Mouse (Mus musculus) heart, adult 8-10 months (tissue): ENCODE measurements around the gene Efs. TPM values are rescaled to one million over a fixed set of nuclear protein-coding genes. Genes with fewer than 3 reads are reported as not detected.
"Not testable (repeated sequence)": the region's sequence is repeated elsewhere in the genome, so short reads cannot be mapped to it uniquely, and the experiment has no call there.

ENCODE experiments used
- DNase-seq: peaks from one replicate; pipeline ENCODE4 v3.0.0; 2022; ENCODE audit warnings: low spot score
- total RNA-seq, 4 experiments: library from RNA; stranded (reverse); gene quantifications; 2 replicates each; pipeline ENCODE4 v1.2.4; 2022

The Efs gene
- total RNA-seq, 4 experiments from 2014 or later: 1.6 to 2.6 (median 2.2) TPM

DNA sequence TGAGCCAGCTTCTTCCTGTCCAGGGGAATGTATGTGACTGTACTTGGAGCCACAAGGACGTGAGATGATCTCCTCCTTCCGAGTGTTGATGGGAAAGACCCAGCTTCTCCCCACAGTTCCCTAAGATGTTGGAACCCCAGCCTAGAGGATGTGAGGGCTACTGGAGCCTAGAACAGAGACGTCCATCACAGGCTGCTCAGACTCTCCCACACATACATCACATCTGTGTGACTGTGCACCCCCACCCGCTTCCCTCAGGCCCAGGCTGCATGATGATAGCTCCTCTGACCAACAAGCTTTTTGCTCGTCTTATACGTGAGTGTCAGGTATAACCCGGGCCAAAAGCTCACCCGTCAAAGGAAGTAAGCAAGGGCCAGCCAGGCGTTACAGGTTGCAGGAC lies 22.9 kb upstream of the Efs start:
- no peak for DNase-seq

DNA sequence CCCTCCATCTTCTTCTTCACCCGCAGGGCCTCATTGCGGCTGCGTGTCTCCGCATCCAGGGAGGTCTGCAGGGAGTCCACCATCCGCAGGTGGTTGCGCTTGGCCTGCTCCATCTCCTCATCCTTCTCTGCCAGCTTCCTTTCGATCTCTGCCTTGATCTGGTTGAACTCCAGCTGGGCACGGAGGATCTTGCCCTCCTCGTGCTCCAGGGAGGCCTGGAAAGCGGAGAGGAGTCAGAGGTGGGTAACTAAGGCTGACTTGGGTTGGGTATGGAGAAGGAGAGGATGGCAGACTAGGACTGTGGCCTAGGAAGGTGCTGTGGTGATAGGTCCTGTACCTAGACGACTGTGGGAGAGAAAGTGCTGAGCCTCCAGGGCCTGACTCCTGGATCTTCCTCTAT lies 21.1 kb upstream of the Efs start:
- not testable (repeated sequence) for DNase-seq

DNA sequence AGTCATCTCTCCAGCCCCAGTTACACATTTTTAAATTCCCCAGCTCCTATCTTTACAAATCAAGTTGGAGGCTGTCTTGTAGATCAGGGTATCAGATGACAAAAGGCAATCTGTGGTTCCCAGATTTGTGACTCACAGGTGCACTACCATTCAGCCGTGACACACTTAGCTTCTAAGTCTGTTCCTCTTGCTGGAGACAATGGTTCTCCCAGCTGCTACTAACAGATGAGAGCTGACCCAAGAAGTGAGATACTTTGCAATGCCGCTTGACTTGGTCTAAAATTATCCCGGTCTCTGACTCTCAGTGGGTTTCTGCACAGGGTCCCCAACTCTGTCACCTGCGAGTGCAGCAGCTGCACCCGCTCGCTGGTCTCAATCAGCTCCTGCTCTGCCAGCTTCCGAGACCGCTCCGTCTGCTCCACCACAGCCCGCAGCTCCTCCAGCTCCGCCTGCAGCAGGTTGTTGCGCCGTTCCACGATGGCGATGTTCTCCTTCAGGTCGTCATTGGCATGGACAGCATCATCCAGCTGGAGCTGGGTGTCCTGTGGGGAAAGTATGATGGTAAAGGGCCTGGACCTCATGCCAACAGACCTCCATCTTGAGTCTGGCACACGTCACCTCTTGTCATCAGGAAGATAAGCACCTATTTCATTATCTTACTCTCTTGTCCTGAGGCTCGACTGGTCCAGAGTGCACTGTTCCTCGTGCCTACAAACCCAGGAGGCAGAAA lies 20.2 kb upstream of the Efs start:
- DNase-seq: no peak

DNA sequence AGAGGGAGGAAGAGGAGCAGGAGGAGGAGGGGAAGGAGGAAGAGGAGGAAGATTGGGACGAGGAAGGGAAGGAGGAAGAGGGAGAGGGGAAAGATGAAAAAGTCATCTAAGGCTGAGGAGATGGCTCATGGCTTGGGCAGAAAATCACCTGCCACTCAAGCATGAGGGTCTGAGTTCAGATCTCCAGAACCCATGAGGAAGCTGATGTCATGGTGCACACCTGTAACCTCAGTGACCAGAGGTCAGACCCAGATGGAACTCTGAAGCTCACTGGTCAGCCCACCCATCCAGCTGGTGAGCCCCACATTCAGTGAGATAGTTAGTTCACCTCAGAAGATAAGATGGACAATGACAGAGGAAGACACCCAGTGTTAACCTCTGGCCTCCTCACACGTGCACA lies 19.0 kb upstream of the Efs start:
- no peak for DNase-seq

DNA sequence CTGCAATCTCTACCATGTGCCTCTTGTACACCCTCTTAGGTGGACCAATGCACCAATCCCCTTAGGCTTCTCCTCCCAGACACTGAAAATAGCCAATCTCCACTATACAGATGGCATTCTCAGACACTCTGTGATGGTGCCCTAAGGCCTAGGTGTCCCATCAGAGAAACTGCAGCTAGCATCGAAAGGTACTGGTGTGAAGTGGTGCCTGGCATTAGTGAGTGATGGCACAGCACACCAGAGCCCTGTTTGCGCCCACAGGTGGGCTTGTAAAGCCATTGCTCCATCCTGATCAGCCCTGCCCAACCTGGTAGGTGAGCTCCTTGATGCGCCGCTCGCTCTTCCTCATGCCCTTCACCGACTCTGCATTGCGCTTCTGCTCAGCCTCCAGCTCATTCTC lies 18.0 kb upstream of the Efs start:
- DNase-seq: no peak

DNA sequence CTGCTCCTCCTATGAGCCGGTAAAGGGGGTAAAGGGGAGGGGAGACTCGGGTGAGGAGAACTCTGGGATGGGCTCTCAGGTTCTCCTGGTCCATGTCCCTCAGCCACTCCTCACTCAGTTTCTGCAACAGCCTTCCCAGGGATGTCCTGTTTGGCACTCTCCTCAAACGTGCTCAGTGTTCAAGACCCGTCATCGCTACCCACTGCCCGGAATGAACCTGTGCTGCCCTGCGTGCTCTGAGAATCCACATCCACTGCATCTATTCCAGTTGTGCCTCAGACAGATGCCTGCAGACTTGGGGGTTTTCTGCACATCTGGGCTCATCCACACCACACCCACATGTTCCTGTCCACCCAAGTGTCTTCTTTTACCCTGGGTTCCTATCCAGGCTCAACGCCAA lies 16.6 kb upstream of the Efs start:
- no peak for DNase-seq

DNA sequence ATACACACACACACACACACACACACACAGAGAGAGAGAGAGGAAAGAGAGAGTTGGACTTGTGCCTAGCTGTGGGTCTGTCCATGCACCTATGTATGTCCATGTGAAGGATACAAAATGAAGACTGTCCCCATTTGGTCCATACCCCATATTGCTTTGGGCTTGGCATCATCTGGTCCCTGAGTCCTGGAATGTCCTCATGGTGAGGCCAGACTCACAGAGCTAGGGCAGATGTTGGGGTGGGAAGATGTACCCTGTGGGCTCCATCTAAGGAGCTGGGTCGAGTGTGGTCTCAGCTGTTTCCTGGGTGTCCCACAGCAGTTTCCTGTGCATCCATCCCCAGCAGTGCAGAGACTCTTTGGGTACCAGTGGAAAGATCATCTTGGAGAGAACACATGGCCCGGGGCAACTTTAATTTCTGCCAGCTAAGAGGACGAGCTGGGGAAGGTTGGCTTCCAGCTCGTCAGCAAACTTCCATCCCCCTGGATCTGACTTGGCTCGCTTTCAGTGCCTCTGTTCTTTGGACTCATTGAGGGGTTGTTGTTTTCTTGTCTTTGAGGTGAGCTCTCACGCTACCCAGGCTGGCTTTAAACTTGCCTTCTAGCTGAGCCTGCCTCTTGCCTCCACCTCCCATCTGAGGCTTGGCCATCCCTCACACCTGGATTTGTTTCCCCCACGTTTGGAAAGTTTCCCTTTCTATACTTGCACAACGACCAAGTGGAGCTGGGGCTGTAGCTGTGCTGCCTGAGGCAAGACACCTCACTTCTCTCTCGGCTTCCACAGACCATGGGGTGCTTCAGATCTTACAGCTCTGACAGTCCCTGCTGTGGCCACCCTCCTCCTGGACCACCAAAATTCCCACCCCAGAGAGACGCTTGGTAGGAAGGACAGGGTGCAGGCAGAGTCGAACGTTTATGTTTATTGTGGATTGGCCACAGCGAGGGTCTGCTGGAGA lies 15.4 kb upstream of the Efs start:
- no peak for DNase-seq

DNA sequence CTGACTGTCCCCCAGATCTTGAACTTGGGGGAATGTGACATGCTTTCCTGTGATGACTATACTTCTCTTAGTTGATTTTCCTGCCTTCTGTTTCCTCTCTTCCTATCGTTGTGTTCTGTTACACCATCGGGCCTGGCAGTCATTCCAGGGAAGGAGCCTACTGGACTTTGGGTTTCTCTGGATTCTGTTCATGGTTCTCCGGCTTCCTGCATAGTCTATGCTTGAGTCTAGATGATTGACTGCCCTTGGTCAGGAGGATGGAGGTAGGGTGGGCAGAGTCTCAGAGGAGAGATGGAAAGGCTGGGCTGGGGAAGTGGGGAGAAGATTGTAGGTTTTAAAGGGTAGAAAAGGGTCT lies 14.2 kb upstream of the Efs start:
- DNase-seq: no peak

DNA sequence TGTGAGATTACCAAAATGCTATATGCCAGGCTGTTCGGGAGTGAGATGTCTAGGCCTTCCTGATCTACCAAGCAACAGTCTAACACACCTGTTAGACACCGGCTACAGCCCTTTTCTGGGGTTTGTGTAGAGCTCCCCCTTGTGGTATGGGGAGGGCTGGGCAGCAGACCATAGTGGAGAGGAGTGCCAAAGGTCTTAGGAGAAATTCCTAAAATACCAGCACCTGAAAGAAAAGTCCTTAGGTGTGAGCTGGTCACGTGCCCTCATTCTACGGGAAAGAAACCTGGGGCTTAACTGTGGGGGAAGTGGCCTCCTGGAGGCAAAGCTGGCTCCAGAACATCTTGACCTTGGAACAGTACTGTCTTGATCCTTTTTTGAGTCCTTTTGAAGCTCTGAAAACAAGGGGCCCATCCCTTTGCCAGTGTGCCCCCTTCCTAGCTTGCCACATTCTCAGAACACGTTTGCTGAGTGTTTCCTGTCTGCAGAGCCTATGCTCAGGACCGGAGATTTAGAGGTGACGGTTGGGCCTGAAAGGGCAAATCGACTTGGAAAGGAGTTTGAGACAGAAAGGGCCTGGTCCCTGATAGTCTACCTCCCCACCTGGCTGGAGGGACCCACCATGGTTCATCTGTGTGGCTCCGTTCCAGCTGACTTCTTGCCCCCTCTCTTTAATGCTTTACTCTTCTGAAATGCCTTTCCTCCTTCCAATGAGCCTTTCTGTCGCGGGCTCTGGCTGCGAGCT lies 13.7 kb upstream of the Efs start:
- peak; percentile 80 for DNase-seq

DNA sequence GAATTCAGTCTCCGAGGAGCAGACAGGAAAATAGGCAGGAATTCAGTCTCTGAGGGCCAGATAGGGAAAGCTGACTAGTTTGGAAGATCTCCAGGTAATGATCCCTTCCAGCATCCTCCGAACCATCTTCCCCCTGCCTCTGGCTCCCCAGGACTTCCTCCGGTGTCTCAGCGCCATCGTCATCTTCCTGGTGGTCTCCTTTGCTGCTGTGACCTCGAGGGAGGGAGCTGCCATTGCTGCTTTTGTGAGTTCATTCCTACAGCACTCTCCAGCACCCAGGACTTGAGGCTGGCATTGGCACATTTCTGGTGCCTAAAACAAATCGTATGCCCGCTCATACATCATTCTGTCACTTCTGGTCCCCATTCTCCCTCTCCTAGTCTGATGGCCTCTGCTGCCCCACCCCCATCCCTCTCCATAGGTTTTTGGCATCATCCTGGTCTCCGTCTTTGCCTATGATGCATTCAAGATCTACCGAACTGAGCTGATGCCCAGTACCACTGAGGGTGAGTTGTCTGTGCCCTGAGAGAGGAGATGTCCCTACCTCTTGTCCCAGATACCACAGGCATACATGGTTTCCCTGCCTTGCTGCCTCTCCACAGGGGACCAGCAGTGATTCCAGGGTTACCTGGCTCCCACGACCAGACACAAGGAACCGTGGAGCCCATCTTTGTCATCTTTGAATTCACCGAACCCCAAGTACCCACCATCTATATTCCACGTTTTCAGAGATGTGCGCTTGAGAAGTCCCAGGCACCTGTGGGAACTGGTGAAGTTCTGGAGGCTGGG lies 12.7 kb upstream of the Efs start:
- DNase-seq: no peak

DNA sequence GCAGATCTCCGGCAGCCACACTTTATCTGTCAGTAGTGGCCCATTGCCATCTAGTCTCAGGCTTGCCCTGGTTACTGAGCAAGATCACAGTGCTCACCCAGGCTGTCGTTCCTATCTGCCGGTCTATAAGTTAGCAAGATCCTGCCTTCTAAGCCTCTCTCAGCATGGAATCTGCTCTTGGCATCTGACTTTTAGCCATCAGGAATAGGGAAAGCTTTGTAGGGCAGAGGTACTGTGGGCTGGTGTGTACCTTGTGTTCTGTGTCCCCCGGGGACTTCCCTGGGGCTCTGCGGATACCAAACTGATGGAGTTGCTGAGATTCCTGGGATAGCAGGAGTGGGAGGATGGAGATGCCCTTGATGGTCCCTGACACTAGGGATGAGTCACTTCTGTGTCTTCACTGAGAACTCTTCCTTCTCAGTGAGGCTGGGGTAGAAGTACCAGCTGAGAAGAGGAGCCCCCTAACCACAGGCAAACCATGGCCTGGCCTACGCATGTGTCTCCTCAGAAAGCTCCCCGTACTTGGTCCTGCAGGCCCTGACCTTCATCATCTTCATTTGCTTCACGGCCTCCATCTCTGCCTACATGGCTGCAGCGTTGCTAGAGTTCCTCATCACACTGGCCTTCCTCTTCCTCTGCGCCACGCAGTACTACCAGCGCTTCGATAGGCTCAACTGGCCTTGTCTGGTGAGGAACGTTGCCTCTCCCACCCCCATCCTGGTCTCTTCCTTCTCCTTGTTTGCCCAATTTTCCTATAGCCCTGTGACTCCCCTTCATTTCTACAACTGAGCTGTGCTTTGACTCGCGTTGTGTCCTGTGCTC lies 11.6 kb upstream of the Efs start:
- no peak for DNase-seq

DNA sequence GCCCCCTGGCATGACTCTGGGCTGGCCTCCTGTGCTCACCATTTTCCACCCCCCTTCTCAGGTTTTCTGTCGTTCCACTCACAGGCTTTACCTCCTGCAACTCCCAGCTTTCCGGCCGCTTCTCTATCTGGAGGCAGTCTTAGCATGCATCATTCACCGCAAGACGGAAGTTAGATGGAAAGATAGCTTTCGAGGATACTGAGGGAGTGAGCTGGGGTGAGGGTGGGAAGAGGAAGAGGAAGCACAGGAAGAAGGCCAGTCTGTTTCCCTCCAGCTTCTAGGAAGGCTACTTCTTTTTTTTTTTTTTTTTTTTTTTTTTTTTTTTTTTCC lies 10.9 kb upstream of the Efs start:
- DNase-seq: no peak

DNA sequence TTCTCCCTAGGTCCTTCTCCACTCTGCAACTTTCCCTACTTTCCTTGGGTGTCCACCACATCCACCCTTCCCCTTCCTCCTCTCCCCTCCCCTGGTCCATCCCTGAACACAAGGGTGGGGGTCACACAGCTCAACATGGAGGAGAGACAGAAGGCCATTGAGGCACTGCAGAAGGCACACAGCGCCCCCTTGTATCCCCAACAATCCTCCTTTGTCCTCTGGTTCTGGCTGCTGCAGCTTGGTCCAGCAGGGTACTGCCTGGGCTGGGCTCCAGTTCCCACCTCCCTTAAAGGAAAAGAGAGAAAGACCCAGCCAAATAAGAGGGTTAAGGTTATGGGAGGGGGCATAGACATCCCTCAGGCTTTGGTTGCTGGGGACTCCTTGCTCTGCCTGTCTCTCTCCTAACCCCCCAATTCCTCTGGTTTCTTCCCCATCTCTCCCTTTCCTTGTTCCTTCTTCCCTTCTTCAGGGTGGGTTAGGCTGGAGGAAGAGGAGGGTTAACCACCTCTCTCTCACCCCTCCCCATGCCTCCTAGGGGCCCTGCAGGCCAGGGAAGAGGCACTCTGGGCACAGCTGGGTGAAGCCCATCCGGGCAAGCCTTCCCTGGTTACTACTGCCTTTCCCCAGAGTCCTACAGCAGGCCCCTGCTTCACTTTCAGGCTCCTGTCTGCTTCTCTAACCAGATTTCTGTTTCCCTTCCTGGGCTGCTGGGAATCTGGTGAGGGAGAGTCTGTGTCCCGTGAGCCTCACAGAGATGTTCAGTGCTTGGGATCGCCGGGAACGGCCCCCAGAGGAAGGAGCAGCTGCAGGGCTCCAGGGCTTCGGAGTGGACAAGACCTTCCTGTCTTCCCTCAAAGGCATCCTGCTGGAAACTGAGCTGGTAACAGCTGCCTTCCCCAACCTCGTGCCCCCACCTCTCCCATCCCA lies 10.2 kb upstream of the Efs start, which contains the start of gene Cmtm5:
Gene Cmtm5, plus strand, starts transcription at position 358 of the 927 bp plus-strand sequence.
- DNase-seq: no peak

DNA sequence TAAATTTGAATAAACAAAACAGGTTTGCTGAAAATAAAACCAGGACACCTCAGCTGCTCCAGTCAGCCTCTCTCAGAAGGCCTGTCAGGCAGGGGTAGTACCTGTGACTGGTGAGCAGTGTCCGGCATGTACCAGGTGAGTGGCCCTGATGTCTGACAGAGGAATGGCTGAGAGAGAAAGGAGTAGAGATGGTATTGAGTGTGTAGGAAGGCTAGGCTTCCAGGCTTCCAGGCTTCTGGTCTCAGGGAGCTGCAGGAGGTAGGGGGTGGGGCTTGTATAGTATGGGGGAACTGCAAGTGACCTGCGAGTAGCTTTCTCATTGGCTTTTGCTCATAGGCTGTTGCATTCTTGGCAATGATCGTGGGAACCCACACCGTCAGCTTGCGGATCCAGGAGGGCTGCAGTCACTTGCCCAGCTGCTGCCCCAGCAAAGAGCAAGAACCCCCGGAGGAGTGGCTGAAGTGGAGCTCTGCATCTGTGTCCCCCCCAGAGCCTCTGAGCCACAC lies 6.8 kb upstream of the Efs start, which contains the start of gene Il25:
Gene Il25, plus strand, starts transcription at position 51 of the 506 bp plus-strand sequence.
- DNase-seq: no peak

DNA sequence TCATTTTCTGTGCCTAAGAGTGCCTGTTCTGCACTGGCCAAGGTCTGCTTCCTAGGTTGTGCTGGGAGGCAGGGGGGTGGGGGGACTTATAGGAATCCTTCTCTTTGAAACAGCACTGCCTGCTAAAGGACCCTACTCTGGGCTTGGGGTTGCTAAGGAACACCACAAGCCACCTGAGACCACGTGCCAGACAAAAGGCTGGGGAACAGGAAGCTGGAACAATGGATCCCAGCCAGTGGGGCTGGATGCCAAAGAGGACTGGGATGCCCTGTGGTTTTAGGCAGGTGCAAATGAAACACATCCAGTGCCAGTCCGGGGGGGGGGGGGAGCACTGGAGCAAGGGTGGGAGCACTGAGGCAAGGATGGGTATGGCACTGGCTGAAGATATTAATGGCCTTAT lies 4.5 kb upstream of the Efs start:
- DNase-seq: no peak

DNA sequence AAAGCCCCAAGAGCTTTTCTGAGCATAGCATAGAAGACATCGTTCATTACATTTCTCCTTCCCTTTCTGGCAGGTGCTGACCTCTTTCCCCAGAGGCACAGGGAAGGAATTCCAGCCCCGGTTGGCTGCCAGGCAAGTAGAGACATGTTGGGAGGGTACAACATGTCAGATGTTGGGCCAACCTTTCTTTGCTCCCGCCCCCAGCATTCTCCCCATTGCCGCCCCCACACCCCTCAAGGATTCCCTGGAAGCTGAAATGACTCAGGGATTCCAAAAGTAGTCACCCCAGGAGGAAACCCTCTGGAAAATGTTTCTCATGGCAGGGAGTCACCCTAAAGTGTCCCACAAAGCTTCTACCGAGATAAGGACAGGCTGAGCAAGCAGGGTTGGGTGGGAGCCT lies 3.9 kb upstream of the Efs start:
- DNase-seq: no peak

DNA sequence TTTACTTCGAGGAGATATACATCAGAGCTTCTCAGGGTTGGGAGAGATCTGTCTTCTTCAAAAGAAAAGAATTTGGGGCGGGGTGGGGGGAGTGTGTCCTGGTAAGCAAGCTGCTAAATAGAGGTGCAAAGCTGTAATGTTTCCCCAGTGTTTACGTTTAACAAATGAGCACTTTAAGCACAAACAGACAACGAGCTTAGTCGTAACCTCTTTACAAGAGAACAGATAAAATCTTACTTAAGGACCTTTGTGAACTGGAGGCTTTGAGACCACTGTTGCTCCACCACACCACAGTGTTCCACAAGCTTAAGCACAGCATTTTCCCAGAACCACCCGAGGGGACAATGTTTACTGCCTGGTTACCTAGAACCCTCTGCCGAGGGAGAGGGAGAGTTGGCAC lies 1.4 kb upstream of the Efs start:
- no peak for DNase-seq

DNA sequence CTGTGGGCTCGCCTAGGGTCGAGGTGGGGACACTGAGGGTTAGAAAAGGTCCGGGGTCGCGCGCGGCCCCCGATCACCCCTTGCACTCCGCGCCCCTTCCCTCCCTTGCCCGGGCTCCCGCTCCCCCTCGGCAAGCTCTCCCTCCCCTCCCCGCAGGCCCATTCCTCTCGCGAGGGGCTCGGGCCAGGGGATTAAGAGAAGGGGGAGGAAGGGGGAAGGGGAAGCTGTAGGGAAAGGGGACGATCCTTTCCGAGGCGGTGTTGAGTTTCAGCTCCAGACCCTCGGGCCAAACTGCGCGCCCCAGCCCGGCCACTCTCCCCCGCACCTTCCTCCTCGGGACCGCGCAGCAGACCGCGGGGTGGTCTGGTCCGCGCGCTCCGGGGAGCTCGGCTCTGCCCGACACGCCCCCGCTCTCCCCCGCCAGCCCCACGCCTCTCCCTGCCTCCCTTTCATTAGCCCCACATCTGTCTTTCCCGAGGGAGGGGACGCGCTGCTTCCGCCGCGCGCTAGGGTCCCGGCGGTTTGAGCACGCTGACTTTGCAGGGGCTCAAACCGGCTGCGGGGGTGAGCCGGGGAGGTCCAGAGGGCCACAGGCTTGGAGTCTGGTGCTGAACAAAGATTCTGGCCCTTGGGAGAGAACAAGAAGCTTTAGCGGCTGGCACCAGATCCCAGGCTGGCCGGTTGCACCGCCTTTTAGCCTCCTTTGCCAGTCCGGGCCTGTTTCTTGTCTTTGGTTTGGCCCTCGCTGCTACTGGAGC lies 654 bp upstream of the Efs start:
- DNase-seq: peak; percentile 58
